Mouse (Mus musculus): ENCODE data around the gene Mycbp2.

GRCm38 (mm10) chr14:103078006-103078912 lies 268.4 kb downstream of the Mycbp2 start:
- TF ChIP-seq CTCF (conservative IDR thresholded peaks at IDR 0.05; ENCODE audit: low read length) (no peak), NANOG (IDR thresholded peaks at IDR 0.05; ENCODE audit: borderline replicate concordance, low read length) (peak; percentile 95)

Data from E14TG2a.4 (cell line).